Mouse (Mus musculus): ENCODE results near the gene Nav2. TPM values are rescaled to one million over a fixed set of nuclear protein-coding genes. Genes with fewer than 3 reads are reported as not detected.

Nav2 gene
- polyA plus RNA-seq, 1 experiment from 2014 or later, result 18.2 TPM

GRCm38 (mm10) chr7:49192061-49192695 is 283.7 kb downstream of the Nav2 start:
- WGBS, result 72% methylated on average over 2 of the region's 2 CpGs

GRCm38 (mm10) chr7:49195711-49196147 is 287.2 kb downstream of the Nav2 start:
- H3K4me3 ChIP-seq (replicated peaks; ENCODE audit: low read length), result no peak overlapping the region
- no peaks in the 10 kb centered on the region for H3K27me3 ChIP-seq (ENCODE audit: control insufficient read depth, insufficient read depth, low read length)
- H3K9me3 ChIP-seq (replicated peaks; ENCODE audit: control insufficient read depth, low read length), result no peaks in the 10 kb centered on the region
- peak; percentile 83 for ATAC-seq (ENCODE audit: insufficient read depth, low FRiP score)
- no peak overlapping the region for H3K9ac ChIP-seq (ENCODE audit: low read length)
- H3K4me1 ChIP-seq (ENCODE audit: control insufficient read depth, insufficient read depth, low read length), result peaks cover 15% of the 10 kb centered on the region
- peak overlapping the region; percentile 13; the same call in 1 of the 2 replicates for H3K4me2 ChIP-seq (ENCODE audit: low read depth, low read length)
- peak overlapping the region; percentile 70 for H3K27ac ChIP-seq (ENCODE audit: low read length)
- H3K36me3 ChIP-seq (ENCODE audit: control insufficient read depth, insufficient read depth, low read length), result no peaks in the 10 kb centered on the region
- 15% methylated on average over 5 of the region's 5 CpGs for WGBS

More at GRCm38 (mm10) chr7:49192061-49192695, 283.7 kb downstream of the Nav2 start:
- Histone ChIP-seq H3K9ac (ENCODE audit: low read length) (no peak overlapping the region), H3K4me3 (replicated peaks; ENCODE audit: low read length) (no peak overlapping the region), H3K36me3 (ENCODE audit: control insufficient read depth, insufficient read depth, low read length) (no peaks in the 10 kb centered on the region), H3K27ac (ENCODE audit: low read length) (no peak overlapping the region; the same call in 1 of the 2 replicates), H3K27me3 (ENCODE audit: control insufficient read depth, insufficient read depth, low read length) (no peaks in the 10 kb centered on the region), H3K4me1 (ENCODE audit: control insufficient read depth, insufficient read depth, low read length) (peaks cover 15% of the 10 kb centered on the region), H3K9me3 (replicated peaks; ENCODE audit: control insufficient read depth, low read length) (no peaks in the 10 kb centered on the region), H3K4me2 (ENCODE audit: low read depth, low read length) (no peak overlapping the region)
- ATAC-seq (ENCODE audit: insufficient read depth, low FRiP score), result no peak; the same call in 1 of the 2 replicates

GRCm38 (mm10) chr7:49199366-49199765 is 290.9 kb downstream of the Nav2 start:
- no peaks in the 10 kb centered on the region for H3K27me3 ChIP-seq (ENCODE audit: control insufficient read depth, insufficient read depth, low read length)
- H3K4me1 ChIP-seq (ENCODE audit: control insufficient read depth, insufficient read depth, low read length), result peaks cover 18% of the 10 kb centered on the region
- H3K36me3 ChIP-seq (ENCODE audit: control insufficient read depth, insufficient read depth, low read length), result no peaks in the 10 kb centered on the region
- WGBS, result 41% methylated on average over 6 of the region's 6 CpGs
- no peaks in the 10 kb centered on the region for H3K9me3 ChIP-seq (replicated peaks; ENCODE audit: control insufficient read depth, low read length)
- H3K4me2 ChIP-seq (ENCODE audit: low read depth, low read length), result no peak overlapping the region
- no peak overlapping the region for H3K4me3 ChIP-seq (replicated peaks; ENCODE audit: low read length)
- ATAC-seq (ENCODE audit: insufficient read depth, low FRiP score), result no peak
- H3K27ac ChIP-seq (ENCODE audit: low read length), result no peak overlapping the region
- no peak overlapping the region for H3K9ac ChIP-seq (ENCODE audit: low read length)

- Histone ChIP-seq H3K4me2 (ENCODE audit: low read depth, low read length) (no peak overlapping the region), H3K36me3 (ENCODE audit: control insufficient read depth, insufficient read depth, low read length) (no peaks in the 10 kb centered on the region), H3K9me3 (replicated peaks; ENCODE audit: control insufficient read depth, low read length) (no peaks in the 10 kb centered on the region), H3K4me3 (replicated peaks; ENCODE audit: low read length) (no peak overlapping the region), H3K4me1 (ENCODE audit: control insufficient read depth, insufficient read depth, low read length) (peaks cover 12% of the 10 kb centered on the region), H3K9ac (ENCODE audit: low read length) (no peak overlapping the region), H3K27me3 (ENCODE audit: control insufficient read depth, insufficient read depth, low read length) (no peaks in the 10 kb centered on the region), H3K27ac (ENCODE audit: low read length) (no peak overlapping the region)
- no peak for ATAC-seq (ENCODE audit: insufficient read depth, low FRiP score)
- WGBS, result 69% methylated on average over 6 of the region's 6 CpGs
Observed at GRCm38 (mm10) chr7:49200270-49200669, 291.8 kb downstream of the Nav2 start.

- Histone ChIP-seq H3K27ac (ENCODE audit: low read length) (no peak overlapping the region), H3K9ac (ENCODE audit: low read length) (no peak overlapping the region), H3K4me3 (replicated peaks; ENCODE audit: low read length) (no peak overlapping the region), H3K4me2 (ENCODE audit: low read depth, low read length) (no peak overlapping the region), H3K4me1 (ENCODE audit: control insufficient read depth, insufficient read depth, low read length) (0 out of 2 replicates have a peak, but pooled peaks cover 3% of the 10 kb centered on the region), H3K36me3 (ENCODE audit: control insufficient read depth, insufficient read depth, low read length) (no peaks in the 10 kb centered on the region), H3K27me3 (ENCODE audit: control insufficient read depth, insufficient read depth, low read length) (no peaks in the 10 kb centered on the region), H3K9me3 (replicated peaks; ENCODE audit: control insufficient read depth, low read length) (no peaks in the 10 kb centered on the region)
- WGBS, result 54% methylated on average over 4 of the region's 4 CpGs
- ATAC-seq (ENCODE audit: insufficient read depth, low FRiP score), result no peak
Observed at GRCm38 (mm10) chr7:49202971-49203370, 294.5 kb downstream of the Nav2 start.

- H3K27ac ChIP-seq (ENCODE audit: low read length), result no peak overlapping the region
- H3K4me3 ChIP-seq (replicated peaks; ENCODE audit: low read length), result no peak overlapping the region
- H3K4me1 ChIP-seq (ENCODE audit: control insufficient read depth, insufficient read depth, low read length), result 0 out of 2 replicates have a peak, but pooled peaks cover 3% of the 10 kb centered on the region
- no peaks in the 10 kb centered on the region for H3K9me3 ChIP-seq (replicated peaks; ENCODE audit: control insufficient read depth, low read length)
- no peaks in the 10 kb centered on the region for H3K36me3 ChIP-seq (ENCODE audit: control insufficient read depth, insufficient read depth, low read length)
- no peaks in the 10 kb centered on the region for H3K27me3 ChIP-seq (ENCODE audit: control insufficient read depth, insufficient read depth, low read length)
- H3K9ac ChIP-seq (ENCODE audit: low read length), result no peak overlapping the region
- no peak for ATAC-seq (ENCODE audit: insufficient read depth, low FRiP score)
- WGBS, result 83% methylated on average over 3 of the region's 3 CpGs
- no peak overlapping the region for H3K4me2 ChIP-seq (ENCODE audit: low read depth, low read length)
Observed at GRCm38 (mm10) chr7:49204856-49205255, 296.3 kb downstream of the Nav2 start.

GRCm38 (mm10) chr7:49205551-49205950 is 297.0 kb downstream of the Nav2 start:
- H3K9me3 ChIP-seq (replicated peaks; ENCODE audit: control insufficient read depth, low read length), result no peaks in the 10 kb centered on the region
- no peaks in the 10 kb centered on the region for H3K36me3 ChIP-seq (ENCODE audit: control insufficient read depth, insufficient read depth, low read length)
- no peak overlapping the region for H3K4me2 ChIP-seq (ENCODE audit: low read depth, low read length)
- no peak for ATAC-seq (ENCODE audit: insufficient read depth, low FRiP score)
- WGBS, result 81% methylated on average over 1 of the region's 1 CpGs
- 0 out of 2 replicates have a peak, but pooled peaks cover 3% of the 10 kb centered on the region for H3K4me1 ChIP-seq (ENCODE audit: control insufficient read depth, insufficient read depth, low read length)
- H3K27me3 ChIP-seq (ENCODE audit: control insufficient read depth, insufficient read depth, low read length), result no peaks in the 10 kb centered on the region
- H3K27ac ChIP-seq (ENCODE audit: low read length), result no peak overlapping the region
- no peak overlapping the region for H3K9ac ChIP-seq (ENCODE audit: low read length)
- no peak overlapping the region for H3K4me3 ChIP-seq (replicated peaks; ENCODE audit: low read length)

- Histone ChIP-seq H3K4me2 (ENCODE audit: low read depth, low read length) (no peak overlapping the region), H3K9ac (ENCODE audit: low read length) (no peak overlapping the region), H3K27me3 (ENCODE audit: control insufficient read depth, insufficient read depth, low read length) (no peaks in the 10 kb centered on the region), H3K4me1 (ENCODE audit: control insufficient read depth, insufficient read depth, low read length) (no peaks in the 10 kb centered on the region), H3K36me3 (ENCODE audit: control insufficient read depth, insufficient read depth, low read length) (no peaks in the 10 kb centered on the region), H3K9me3 (replicated peaks; ENCODE audit: control insufficient read depth, low read length) (no peaks in the 10 kb centered on the region), H3K27ac (ENCODE audit: low read length) (no peak overlapping the region; the same call in 1 of the 2 replicates), H3K4me3 (replicated peaks; ENCODE audit: low read length) (no peak overlapping the region)
- 57% methylated on average over 5 of the region's 5 CpGs for WGBS
- peak; percentile 59; the same call in 1 of the 2 replicates for ATAC-seq (ENCODE audit: insufficient read depth, low FRiP score)
Observed at GRCm38 (mm10) chr7:49206775-49207676, 298.5 kb downstream of the Nav2 start.

- 75% methylated on average over 7 of the region's 7 CpGs for WGBS
- H3K27ac ChIP-seq (ENCODE audit: low read length), result no peak overlapping the region
Observed at GRCm38 (mm10) chr7:49209526-49209925, 301.0 kb downstream of the Nav2 start.

More at GRCm38 (mm10) chr7:49209526-49209925, 301.0 kb downstream of the Nav2 start:
- Histone ChIP-seq H3K9ac (ENCODE audit: low read length) (no peak overlapping the region), H3K9me3 (replicated peaks; ENCODE audit: control insufficient read depth, low read length) (no peaks in the 10 kb centered on the region), H3K27me3 (ENCODE audit: control insufficient read depth, insufficient read depth, low read length) (no peaks in the 10 kb centered on the region), H3K36me3 (ENCODE audit: control insufficient read depth, insufficient read depth, low read length) (no peaks in the 10 kb centered on the region), H3K4me3 (replicated peaks; ENCODE audit: low read length) (no peak overlapping the region), H3K4me1 (ENCODE audit: control insufficient read depth, insufficient read depth, low read length) (no peaks in the 10 kb centered on the region), H3K4me2 (ENCODE audit: low read depth, low read length) (no peak overlapping the region)
- ATAC-seq (ENCODE audit: insufficient read depth, low FRiP score), result no peak
